Mouse (Mus musculus) brain, embryonic 14.5 days (tissue): ENCODE measurements around the gene Acer3.

ENCODE experiments used
- CTCF ChIP-seq: fragments of 200-500 bp; IDR thresholded peaks from 2 replicates; pipeline ENCODE4 v1.5.1; 2012; ENCODE audit warnings: inconsistent platforms, mild to moderate bottlenecking, moderate library complexity, borderline replicate concordance; ENCODE audit not compliant: insufficient read depth, insufficient read length; ENCODE audit errors: extremely low read depth
- POLR2A ChIP-seq: fragments of 200-500 bp; IDR thresholded peaks from 2 replicates; pipeline ENCODE4 v1.6.1; 2012; ENCODE audit warnings: mild to moderate bottlenecking, inconsistent platforms, borderline replicate concordance; ENCODE audit not compliant: poor library complexity, insufficient read depth, insufficient read length, severe bottlenecking; ENCODE audit errors: extremely low read depth

- TF ChIP-seq POLR2A (no peak), CTCF (no peak)
Observed at GRCm38 (mm10) chr7:98164382-98164998, 156.5 kb downstream of the Acer3 start.
